Mouse (Mus musculus) midbrain, embryonic 10.5 days (tissue): ENCODE data around the gene Nod1. TPM values are rescaled to one million over a fixed set of nuclear protein-coding genes. Genes with fewer than 3 reads are reported as not detected.

Source experiments
- DNase-seq: peaks from one replicate; pipeline ENCODE4 v3.0.0-alpha.2; 2017; ENCODE audit warnings: low spot score
- H3K27ac ChIP-seq: fragments of 300-500 bp; sonication (generic); replicated peaks from 2 replicates; pipeline ENCODE4 v1.5.1; 2016; ENCODE audit warnings: mild to moderate bottlenecking
- H3K27me3 ChIP-seq: fragments of 300-500 bp; sonication (generic); 2 replicates; pipeline ENCODE4 v1.6.1; 2016; ENCODE audit warnings: low read depth, mild to moderate bottlenecking; ENCODE audit not compliant: poor library complexity, severe bottlenecking
- H3K36me3 ChIP-seq: fragments of 300-500 bp; sonication (generic); 2 replicates; pipeline ENCODE4 v1.6.1; 2016; ENCODE audit warnings: mild to moderate bottlenecking, moderate library complexity
- H3K4me1 ChIP-seq: fragments of 300-500 bp; sonication (generic); 2 replicates; pipeline ENCODE4 v1.6.1; 2016
- H3K4me3 ChIP-seq: fragments of 300-500 bp; sonication (generic); 2 replicates; pipeline ENCODE4 v1.5.1; 2016; ENCODE audit warnings: mild to moderate bottlenecking, moderate library complexity
- H3K9me3 ChIP-seq: fragments of 300-500 bp; sonication (generic); replicated peaks from 2 replicates; pipeline ENCODE4 v1.6.1; 2016; ENCODE audit warnings: mild to moderate bottlenecking
- WGBS: fragments of 180-500 bp; shearing (Covaris S2); methylation state at CpG from one replicate; pipeline ENCODE4 v1.1.7; 2016; 5-methylcytosine and 5-hydroxymethylcytosine counted together
- polyA plus RNA-seq: library from polyadenylated mRNA; unstranded; fragments of >200 nt; fragmentation: Nextera tagmentation; extraction: Ambion mirVana; gene quantifications from 2 replicates; pipeline ENCODE4 v1.2.1, GENCODE M21; 2016

Gene Nod1
- polyA plus RNA-seq, 1 experiment from 2014 or later: 1.3 TPM

DNA sequence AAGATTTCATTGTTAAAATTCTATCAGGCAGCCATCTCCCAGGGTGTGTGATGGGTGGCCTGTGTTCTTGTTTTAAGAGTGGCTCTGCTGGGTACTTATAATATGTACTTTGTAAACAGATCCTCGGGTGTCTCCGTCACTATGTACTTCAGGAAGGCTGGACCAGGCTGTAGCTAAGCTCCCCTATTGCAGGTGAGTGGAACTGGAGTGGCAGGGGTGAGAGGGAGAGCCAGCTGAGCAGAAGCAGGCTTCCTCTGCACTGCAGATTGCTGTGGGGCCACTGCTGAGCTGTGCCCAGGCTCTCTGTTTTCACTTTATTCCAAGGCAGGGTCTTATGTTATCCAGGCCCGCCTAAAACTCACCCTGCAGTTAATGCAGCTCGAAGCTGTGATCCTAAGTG lies 30.0 kb upstream of the Nod1 start:
- H3K9me3 ChIP-seq: no peaks in the 10 kb centered on the region
- no peaks in the 10 kb centered on the region for H3K4me1 ChIP-seq
- no peak overlapping the region for H3K4me3 ChIP-seq
- no peak overlapping the region for H3K27ac ChIP-seq
- DNase-seq: no peak
- no peaks in the 10 kb centered on the region for H3K27me3 ChIP-seq
- WGBS: 76% methylated on average over 4 of the region's 4 CpGs
- no peaks in the 10 kb centered on the region for H3K36me3 ChIP-seq

DNA sequence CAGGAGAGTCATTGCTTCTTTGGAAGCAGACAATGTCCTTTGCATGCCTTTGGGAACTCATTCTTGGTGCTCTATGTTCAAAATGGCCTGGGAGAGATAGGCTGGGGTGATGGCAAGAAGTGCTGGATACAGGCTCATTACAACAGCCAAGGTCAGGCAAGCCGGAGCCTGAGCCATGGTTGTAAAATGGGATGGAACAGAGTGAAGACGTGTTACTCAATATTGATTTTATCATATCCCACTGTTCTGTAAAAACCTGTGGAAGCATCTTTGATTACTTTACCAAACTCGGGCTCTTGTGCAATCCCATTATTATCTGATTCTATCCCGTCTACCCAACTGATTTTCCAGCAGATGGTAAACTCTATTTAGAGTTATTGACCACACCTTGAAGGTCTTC lies 28.9 kb upstream of the Nod1 start:
- H3K36me3 ChIP-seq: no peaks in the 10 kb centered on the region
- H3K4me1 ChIP-seq: no peaks in the 10 kb centered on the region
- no peak for DNase-seq
- H3K27me3 ChIP-seq: no peaks in the 10 kb centered on the region
- WGBS: 89% methylated on average over 4 of the region's 4 CpGs
- no peaks in the 10 kb centered on the region for H3K9me3 ChIP-seq
- H3K4me3 ChIP-seq: no peak overlapping the region
- no peak overlapping the region for H3K27ac ChIP-seq

DNA sequence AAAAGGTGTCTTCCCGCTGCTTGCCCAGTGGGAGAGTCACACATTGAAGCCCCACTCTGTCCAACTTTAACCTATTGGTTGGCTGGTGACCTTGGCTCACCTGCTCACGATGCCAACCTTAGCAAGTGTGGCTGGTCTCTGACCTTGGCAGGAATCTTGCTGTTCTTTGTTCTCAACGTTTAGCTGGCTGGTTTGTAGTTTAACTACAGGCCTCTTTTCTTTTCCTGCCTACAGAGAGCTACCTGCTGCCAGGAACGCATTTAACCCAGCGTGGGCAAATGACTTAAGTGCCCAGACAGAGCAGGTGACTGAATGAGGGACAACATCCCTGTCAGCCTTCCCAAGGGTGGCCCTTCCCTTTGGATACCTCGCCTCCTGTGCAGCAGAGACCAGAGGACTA lies 25.3 kb upstream of the Nod1 start:
- Histone ChIP-seq H3K27ac (no peak overlapping the region), H3K9me3 (no peaks in the 10 kb centered on the region), H3K4me1 (peaks cover 5% of the 10 kb centered on the region; the same call in 1 of the 2 replicates), H3K36me3 (no peaks in the 10 kb centered on the region), H3K27me3 (no peaks in the 10 kb centered on the region), H3K4me3 (no peak overlapping the region)
- 87% methylated on average over 6 of the region's 6 CpGs for WGBS
- DNase-seq: no peak

DNA sequence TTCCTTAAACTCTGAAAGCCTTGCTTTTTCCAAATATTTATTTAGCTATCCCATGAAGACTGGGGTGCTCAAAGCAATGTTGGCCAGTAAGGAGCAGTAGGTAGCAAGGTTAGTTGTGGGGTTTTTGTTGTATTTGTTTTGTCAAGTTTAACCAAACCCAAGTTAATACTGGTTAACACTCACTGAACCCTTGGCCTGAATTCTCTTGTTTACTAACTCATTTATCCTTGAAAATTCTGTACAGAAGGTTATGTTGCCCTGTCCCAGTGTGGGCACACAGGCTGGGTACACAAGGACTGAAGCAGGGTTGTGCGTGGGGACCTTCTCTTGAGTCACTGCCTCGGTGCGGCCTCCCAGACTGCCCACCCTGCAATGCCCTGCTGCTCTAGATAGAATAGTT lies 23.9 kb upstream of the Nod1 start:
- WGBS: 94% methylated on average over 3 of the region's 3 CpGs
- no peak overlapping the region for H3K4me3 ChIP-seq
- no peaks in the 10 kb centered on the region for H3K27me3 ChIP-seq
- H3K4me1 ChIP-seq: peaks cover 16% of the 10 kb centered on the region
- no peak for DNase-seq
- no peak overlapping the region for H3K27ac ChIP-seq
- no peaks in the 10 kb centered on the region for H3K36me3 ChIP-seq
- no peaks in the 10 kb centered on the region for H3K9me3 ChIP-seq

DNA sequence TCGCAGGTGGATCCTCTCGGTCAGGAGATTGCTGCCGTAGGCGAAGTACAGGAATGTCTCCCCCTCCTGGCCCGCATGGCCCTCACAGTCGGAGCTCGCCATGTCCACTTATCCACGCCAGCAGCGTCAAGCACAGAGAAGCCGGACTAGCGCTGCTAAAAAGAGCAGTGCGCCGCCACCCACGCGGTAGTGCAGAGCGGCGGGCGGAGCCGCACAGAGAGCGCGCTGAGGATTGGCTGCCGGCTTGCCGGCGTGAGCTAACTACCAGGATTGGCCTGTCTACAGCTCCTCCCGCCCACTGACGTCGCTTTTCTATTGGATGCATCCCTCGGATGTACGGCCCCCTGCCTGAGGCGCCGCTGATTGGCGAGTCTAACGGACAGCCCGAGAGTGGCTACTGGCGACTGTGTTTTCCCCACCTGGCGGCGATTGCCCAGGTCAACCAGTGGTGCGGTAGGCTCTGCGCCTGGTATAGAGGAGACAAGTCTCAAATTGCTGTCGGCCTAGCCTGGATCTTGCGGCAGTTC lies 20.4 kb upstream of the Nod1 start, which contains the start of gene Ggct:
Ggct (minus strand) TSS at position 217 of the 527 bp plus-strand sequence.
- peak; percentile 98 for DNase-seq
- Histone ChIP-seq H3K9me3 (no peaks in the 10 kb centered on the region), H3K4me3 (peak within 1 kb of the TSS; percentile 67), H3K4me1 (peaks cover 16% of the 10 kb centered on the region), H3K27me3 (no peaks in the 10 kb centered on the region), H3K27ac (peak within 1 kb of the TSS; percentile 83), H3K36me3 (no peaks in the 10 kb centered on the region)
- under 1% methylated on average over 41 of the region's 41 CpGs for WGBS

DNA sequence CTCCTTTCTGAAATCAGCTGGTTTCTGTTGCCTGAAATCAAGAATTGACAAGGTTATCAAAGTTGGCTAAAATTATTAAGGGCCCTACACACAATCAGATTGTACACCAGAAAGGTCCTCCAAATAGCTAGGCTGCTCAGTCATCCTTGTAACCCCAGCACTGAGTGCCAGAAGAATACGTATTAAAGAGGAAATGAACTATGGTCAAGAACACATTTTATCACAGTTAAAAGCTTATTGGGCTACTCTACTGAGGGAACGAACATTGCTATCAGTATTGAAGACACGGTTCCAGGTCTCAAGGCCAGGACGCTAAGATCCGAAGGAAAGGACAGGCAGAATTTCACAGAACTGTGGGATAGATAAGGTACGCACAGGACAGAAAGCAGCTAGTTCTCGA lies 19.7 kb upstream of the Nod1 start:
- no peaks in the 10 kb centered on the region for H3K27me3 ChIP-seq
- no peak for DNase-seq
- no peaks in the 10 kb centered on the region for H3K9me3 ChIP-seq
- H3K36me3 ChIP-seq: no peaks in the 10 kb centered on the region
- 5% methylated on average over 7 of the region's 7 CpGs for WGBS
- H3K27ac ChIP-seq: peak overlapping the region; percentile 83
- peaks cover 16% of the 10 kb centered on the region for H3K4me1 ChIP-seq
- H3K4me3 ChIP-seq: peak overlapping the region; percentile 67

DNA sequence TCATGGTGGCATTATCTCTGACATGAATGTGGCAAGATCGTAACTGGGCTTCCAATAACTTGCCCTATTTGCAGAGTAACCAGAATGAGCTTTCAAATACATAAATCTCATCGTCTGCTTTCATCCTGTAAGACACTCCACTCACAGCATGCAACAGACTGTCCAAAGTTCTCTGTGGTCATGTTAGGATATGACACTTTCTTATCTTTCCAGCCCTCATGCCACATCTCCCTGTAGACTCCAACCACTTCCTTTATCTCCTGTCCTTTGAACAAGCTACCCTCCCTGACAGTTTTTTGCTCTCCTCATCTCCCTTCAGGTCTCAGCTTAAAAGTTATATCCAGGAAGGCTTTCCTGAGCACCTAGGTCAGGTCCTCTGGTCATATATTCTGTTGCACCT lies 18.8 kb upstream of the Nod1 start:
- no peak for DNase-seq
- no peak overlapping the region for H3K27ac ChIP-seq
- H3K27me3 ChIP-seq: no peaks in the 10 kb centered on the region
- peaks cover 16% of the 10 kb centered on the region for H3K4me1 ChIP-seq
- H3K9me3 ChIP-seq: no peaks in the 10 kb centered on the region
- WGBS: 92% methylated on average over 2 of the region's 2 CpGs
- H3K4me3 ChIP-seq: no peak overlapping the region
- H3K36me3 ChIP-seq: no peaks in the 10 kb centered on the region

DNA sequence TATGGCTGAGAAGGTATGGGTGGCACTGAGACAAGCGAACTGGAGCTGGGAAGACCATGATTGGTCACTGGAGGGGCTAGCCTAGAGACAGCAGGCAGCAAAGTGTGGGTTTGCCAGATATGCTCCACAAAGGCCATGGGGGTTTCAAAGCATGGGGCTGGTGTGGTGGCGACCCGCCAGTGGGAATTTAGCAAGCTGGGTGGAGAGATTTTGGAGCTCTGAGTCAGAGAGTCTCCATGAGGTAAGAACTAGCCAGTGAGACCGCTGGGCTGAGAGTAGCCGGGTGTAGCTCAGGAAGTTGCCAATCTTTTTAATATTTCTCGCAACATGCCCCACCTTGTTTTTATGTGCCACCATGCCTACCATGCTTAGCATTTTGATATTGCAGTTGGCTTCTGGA lies 15.7 kb upstream of the Nod1 start:
- Histone ChIP-seq H3K4me3 (no peak overlapping the region), H3K27me3 (no peaks in the 10 kb centered on the region), H3K27ac (no peak overlapping the region), H3K4me1 (peaks cover 14% of the 10 kb centered on the region), H3K9me3 (no peaks in the 10 kb centered on the region), H3K36me3 (peaks cover 11% of the 10 kb centered on the region; the same call in 1 of the 2 replicates)
- WGBS: 95% methylated on average over 6 of the region's 6 CpGs
- DNase-seq: no peak

DNA sequence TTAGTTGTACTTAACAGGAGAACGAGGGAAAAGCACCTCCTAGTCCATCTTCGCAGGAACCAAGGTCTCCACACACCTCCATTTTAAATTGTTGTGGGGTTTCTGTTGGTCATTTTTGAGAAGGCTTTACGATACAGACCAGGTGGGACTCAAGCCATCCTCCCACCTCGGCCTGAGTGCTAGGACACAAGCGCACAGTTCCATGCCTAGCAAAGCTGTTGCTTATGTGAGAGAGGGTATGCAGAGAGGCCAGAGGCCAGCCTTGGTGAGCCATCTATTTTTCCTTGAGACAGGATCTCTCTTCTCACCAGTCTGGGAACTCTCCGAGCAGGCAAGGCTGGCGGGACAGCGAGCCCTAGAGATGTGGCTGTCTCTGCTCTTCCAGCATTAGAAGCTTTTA lies 11.7 kb upstream of the Nod1 start:
- H3K36me3 ChIP-seq: peaks cover 11% of the 10 kb centered on the region; the same call in 1 of the 2 replicates
- H3K9me3 ChIP-seq: no peaks in the 10 kb centered on the region
- no peaks in the 10 kb centered on the region for H3K27me3 ChIP-seq
- DNase-seq: no peak
- WGBS: 92% methylated on average over 8 of the region's 8 CpGs
- H3K27ac ChIP-seq: no peak overlapping the region
- no peak overlapping the region for H3K4me3 ChIP-seq
- H3K4me1 ChIP-seq: no peaks in the 10 kb centered on the region

DNA sequence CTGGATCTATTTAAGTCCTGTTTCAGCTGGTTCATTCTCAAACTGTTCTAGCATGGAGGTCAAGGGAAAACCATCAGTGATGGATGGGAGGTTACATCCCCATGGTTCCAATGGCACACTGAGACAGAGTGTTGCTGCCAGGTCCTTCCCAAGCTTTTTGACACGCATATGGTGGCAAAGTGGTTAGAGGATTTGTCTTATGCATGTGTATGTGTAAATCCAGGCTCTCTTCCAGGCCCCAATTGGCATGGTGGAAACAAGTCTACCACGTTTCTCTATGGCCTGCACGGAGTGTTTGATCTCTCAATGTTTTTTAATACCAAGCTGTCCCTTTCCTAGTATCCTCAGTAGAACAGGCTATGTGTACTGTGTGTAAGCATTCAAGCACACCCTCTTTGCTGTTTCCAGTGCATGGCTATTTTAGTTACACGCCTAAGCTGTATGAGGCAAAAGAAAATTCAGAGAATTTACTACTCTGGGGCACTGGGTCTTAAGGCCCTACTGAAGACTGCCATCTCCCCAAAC lies 11.2 kb upstream of the Nod1 start:
- no peaks in the 10 kb centered on the region for H3K9me3 ChIP-seq
- H3K36me3 ChIP-seq: peaks cover 11% of the 10 kb centered on the region; the same call in 1 of the 2 replicates
- no peak overlapping the region for H3K4me3 ChIP-seq
- H3K27ac ChIP-seq: no peak overlapping the region
- H3K27me3 ChIP-seq: no peaks in the 10 kb centered on the region
- H3K4me1 ChIP-seq: no peaks in the 10 kb centered on the region
- no peak for DNase-seq
- WGBS: 89% methylated on average over 4 of the region's 4 CpGs

DNA sequence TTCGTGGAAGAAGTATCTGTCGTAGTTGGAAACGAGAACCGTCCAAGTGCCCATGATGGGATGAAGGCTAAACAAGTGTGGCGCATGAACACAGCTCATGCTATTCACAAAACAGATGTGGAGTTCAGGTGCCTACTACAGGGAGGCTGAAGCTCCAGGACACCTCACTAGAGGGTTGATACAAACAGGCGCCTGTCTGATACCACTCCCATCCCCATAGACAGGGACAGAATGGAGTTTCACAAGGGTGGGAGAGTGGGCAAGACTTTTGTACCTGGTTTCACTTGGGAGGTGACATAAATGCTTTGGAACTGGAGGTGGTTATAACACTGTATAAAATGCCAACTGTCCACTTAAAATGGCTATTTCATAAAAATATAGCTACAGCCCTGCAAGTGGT lies 7.0 kb upstream of the Nod1 start:
- H3K9me3 ChIP-seq: no peaks in the 10 kb centered on the region
- no peak overlapping the region for H3K4me3 ChIP-seq
- WGBS: 97% methylated on average over 6 of the region's 6 CpGs
- no peak for DNase-seq
- peaks cover 9% of the 10 kb centered on the region; the same call in 1 of the 2 replicates for H3K27me3 ChIP-seq
- H3K36me3 ChIP-seq: peaks cover 4% of the 10 kb centered on the region; the same call in 1 of the 2 replicates
- no peaks in the 10 kb centered on the region for H3K4me1 ChIP-seq
- H3K27ac ChIP-seq: no peak overlapping the region

DNA sequence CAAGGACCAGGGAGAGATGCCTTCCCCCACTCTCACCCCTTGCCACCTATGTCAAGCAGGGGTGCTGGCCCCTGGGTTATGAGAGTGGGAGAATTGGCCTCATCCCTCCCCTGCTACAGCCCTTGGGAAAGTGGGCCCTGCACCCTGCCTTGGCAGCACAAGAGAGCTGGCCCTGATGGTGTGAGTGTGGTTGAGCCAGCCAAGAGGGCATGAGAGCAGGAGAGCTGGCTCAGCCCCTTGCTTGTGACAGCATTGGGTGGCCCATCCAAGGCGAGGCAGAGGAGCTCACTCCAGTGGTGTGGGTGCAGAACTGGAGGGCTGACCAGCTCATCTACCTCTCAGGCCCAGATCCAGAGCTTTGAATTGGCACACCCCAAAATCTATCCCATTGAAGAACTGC lies 3.2 kb upstream of the Nod1 start:
- H3K9me3 ChIP-seq: no peaks in the 10 kb centered on the region
- no peak overlapping the region for H3K27ac ChIP-seq
- peaks cover 42% of the 10 kb centered on the region for H3K27me3 ChIP-seq
- no peak overlapping the region for H3K4me3 ChIP-seq
- no peak for DNase-seq
- WGBS: 65% methylated on average over 1 of the region's 1 CpGs
- peaks cover 16% of the 10 kb centered on the region for H3K4me1 ChIP-seq
- H3K36me3 ChIP-seq: no peaks in the 10 kb centered on the region

DNA sequence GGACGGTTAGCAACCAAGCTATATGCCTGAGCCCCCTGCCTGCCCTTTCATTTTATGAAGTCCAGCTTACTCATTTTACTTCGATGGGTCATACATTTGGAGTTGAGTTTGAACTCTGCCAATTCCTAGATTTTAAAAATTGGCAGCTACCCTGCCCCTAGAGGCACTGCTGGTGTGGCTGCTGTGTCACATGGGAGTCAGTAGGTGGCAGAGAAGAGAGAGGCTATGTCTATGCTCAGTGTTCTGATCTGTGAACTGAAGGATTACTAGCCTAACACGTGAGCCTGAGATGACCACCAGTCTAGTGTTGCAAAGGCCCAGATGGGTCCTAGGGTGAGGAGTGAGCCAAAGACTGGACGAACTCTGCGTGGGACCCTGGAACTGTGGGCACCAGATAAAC lies 2.1 kb upstream of the Nod1 start:
- Histone ChIP-seq H3K9me3 (no peaks in the 10 kb centered on the region), H3K4me3 (no peak overlapping the region), H3K27me3 (peaks cover 51% of the 10 kb centered on the region), H3K4me1 (peaks cover 16% of the 10 kb centered on the region), H3K36me3 (no peaks in the 10 kb centered on the region), H3K27ac (no peak overlapping the region)
- 68% methylated on average over 5 of the region's 5 CpGs for WGBS
- DNase-seq: no peak

DNA sequence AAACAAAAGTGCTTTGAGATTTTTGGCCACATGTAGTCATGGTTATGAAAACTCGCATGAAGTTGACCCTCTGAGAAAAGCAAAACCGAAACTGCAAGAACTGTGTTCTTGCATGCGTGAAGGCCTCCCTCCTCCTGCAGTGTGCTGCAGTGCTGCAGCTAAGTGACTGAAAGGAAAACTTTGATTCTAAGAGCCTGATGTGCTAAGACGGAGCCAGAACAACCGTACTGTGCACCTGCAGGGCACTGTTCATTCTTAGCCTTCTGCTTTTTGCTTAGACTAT lies 458 bp upstream of the Nod1 start:
- 14% methylated on average over 5 of the region's 5 CpGs for WGBS
- Histone ChIP-seq H3K27me3 (peaks cover 56% of the 10 kb centered on the region), H3K36me3 (no peaks in the 10 kb centered on the region), H3K4me3 (peak overlapping the region; percentile 71), H3K9me3 (no peaks in the 10 kb centered on the region), H3K27ac (no peak overlapping the region), H3K4me1 (peaks cover 16% of the 10 kb centered on the region)
- DNase-seq: no peak
